Mouse (Mus musculus): Measurements from ENCODE around the gene Tuba1a. TPM values are rescaled to one million over a fixed set of nuclear protein-coding genes. Genes with fewer than 3 reads are reported as not detected.
"Not testable (repeated sequence)": the region's sequence is repeated elsewhere in the genome, so short reads cannot be mapped to it uniquely, and the experiment has no call there.

Gene Tuba1a
- polyA plus RNA-seq, 1 experiment from 2014 or later, result 3,177 TPM

DNA sequence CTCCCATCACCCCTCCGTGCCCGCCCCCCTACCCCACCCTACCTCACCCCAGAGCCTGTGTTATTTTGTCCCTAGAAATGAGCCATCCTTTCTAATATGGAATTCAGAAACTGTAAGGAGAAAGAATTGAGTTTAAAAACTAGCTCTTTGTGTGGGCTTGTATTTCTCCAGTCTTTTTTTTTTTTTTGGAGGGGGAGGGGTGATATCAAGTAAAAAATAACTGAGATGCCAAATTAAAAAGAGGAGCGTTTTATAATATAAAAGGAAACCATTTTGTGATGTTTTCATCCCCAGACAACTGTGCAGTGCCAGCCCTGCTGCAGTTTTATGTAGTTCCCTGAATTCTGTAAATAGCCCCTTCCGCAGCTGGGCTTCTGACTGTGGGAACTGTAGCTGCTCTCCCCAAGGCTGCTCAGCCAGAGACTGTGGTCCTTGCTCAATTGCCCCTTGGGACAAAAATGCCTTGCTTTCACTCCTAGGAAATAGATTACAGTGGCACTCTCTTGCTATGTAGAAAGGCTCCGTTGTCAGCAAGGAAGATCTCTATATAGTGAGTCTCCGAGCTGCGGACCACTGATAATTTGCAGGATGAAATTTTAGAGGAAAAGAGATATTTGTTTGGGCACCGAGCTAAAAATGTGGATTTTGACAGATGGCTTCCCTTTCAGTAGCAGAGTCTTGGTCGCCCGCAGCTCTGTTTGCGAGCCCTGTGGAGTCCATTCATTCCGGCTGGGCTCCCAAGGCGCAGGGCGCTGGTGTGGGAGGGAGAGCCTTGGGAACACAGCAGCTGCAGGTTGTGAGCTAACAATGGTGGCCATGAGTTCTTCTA, 1.1 kb upstream of the Tuba1a start:
- H3K9ac ChIP-seq (replicated peaks; ENCODE audit: low read length), result peak overlapping the region; percentile 69
- ATAC-seq (replicated peaks; ENCODE audit: insufficient number of reproducible peaks, low FRiP score, low TSS enrichment, low read depth) (no peak), DNase-seq (ENCODE audit: low spot score) (peak; percentile 63)
- H3K27me3 ChIP-seq (ENCODE audit: control insufficient read depth, insufficient read depth, low read length), result no peaks in the 10 kb centered on the region
- peak overlapping the region; percentile 65 for H3K27ac ChIP-seq (replicated peaks; ENCODE audit: low read depth, low read length)
- peak overlapping the region; percentile 26 for H3K4me2 ChIP-seq (ENCODE audit: low read depth, low read length)
- H3K4me1 ChIP-seq (ENCODE audit: control insufficient read depth, insufficient read depth, low read length), result no peaks in the 10 kb centered on the region
- 12% methylated on average over 14 of the region's 14 CpGs for WGBS
- H3K4me3 ChIP-seq (ENCODE audit: low read depth, low read length), result 0 out of 2 replicates have a peak overlapping the region, but pooled peaks have one; percentile 1
- no peaks in the 10 kb centered on the region for H3K9me3 ChIP-seq (replicated peaks; ENCODE audit: control insufficient read depth, low read length)
- H3K36me3 ChIP-seq (replicated peaks; ENCODE audit: control insufficient read depth, insufficient read depth, low read depth, low read length), result no peaks in the 10 kb centered on the region; the same call in 1 of the 2 replicates

DNA sequence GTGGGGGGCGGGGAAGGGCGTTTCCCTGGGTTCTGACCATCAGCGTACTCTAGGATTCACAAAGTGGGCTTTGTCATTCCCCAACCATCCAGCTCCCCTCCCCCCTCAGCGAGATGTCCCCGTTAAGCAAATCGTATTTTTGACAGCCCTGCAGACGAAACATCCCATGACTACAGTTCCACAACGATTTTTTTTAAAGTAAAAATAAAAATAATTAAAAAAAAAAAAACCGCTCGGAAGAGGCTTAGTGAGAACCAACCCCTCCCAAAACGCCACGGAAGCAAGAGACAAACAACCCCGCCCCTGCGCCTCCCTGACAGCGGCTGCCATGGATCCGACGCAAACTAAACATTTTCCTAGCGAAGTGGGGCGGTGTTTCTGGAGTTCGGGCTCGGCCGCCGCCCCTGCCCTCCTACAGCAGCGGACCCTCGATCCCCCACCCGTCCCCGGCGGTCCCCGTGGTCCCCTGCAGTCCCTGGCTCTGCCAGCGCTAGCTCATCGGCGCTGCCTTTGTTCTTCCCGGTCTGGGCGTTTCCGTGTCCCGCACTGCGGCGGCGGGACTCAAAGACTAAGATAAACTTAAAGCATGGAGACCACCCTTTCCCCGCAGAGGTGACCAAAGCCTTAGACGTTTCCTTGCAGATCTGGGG, 627 bp downstream of the Tuba1a start:
- no peaks in the 10 kb centered on the region for H3K4me1 ChIP-seq (ENCODE audit: control insufficient read depth, insufficient read depth, low read length)
- peak overlapping the region; percentile 39 for H3K4me2 ChIP-seq (ENCODE audit: low read depth, low read length)
- peak; percentile 85 for DNase-seq (ENCODE audit: low spot score)
- peak overlapping the region; percentile 99 for H3K9ac ChIP-seq (replicated peaks; ENCODE audit: low read length)
- H3K27me3 ChIP-seq (ENCODE audit: control insufficient read depth, insufficient read depth, low read length), result no peaks in the 10 kb centered on the region
- no peaks in the 10 kb centered on the region for H3K9me3 ChIP-seq (replicated peaks; ENCODE audit: control insufficient read depth, low read length)
- peak overlapping the region; percentile 93 for H3K4me3 ChIP-seq (ENCODE audit: low read depth, low read length)
- peak; percentile 72 for ATAC-seq (replicated peaks; ENCODE audit: insufficient number of reproducible peaks, low FRiP score, low TSS enrichment, low read depth)
- peak overlapping the region; percentile 98 for H3K27ac ChIP-seq (replicated peaks; ENCODE audit: low read depth, low read length)
- H3K36me3 ChIP-seq (replicated peaks; ENCODE audit: control insufficient read depth, insufficient read depth, low read depth, low read length), result no peaks in the 10 kb centered on the region; the same call in 1 of the 2 replicates
- WGBS, result under 1% methylated on average over 41 of the region's 41 CpGs

DNA sequence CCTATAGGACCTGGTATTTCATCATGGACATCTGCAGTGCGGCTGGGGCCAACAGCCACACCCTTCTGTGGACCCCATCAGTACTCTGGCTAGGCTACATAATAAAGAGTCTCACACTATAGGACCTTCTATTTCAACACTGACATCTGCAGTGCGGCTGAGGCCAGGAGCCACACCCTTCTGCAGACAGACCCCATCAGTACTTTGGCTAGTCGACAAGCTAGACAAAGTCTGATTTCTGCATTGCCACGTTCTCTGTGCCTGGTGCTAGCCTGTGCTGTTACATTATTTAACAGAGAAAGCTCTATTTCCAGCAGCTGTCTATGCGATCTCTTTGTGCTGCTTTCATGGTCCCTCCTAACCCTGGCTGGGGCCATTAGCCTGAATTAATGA, 1.4 kb downstream of the Tuba1a start:
- 29% methylated on average over 5 of the region's 5 CpGs for WGBS
- DNase-seq (ENCODE audit: low spot score) (no peak), ATAC-seq (replicated peaks; ENCODE audit: insufficient number of reproducible peaks, low FRiP score, low TSS enrichment, low read depth) (no peak)
- H3K4me1 ChIP-seq (ENCODE audit: control insufficient read depth, insufficient read depth, low read length), result no peaks in the 10 kb centered on the region
- peak overlapping the region; percentile 99 for H3K9ac ChIP-seq (replicated peaks; ENCODE audit: low read length)
- H3K36me3 ChIP-seq (replicated peaks; ENCODE audit: control insufficient read depth, insufficient read depth, low read depth, low read length), result no peaks in the 10 kb centered on the region; the same call in 1 of the 2 replicates
- H3K9me3 ChIP-seq (replicated peaks; ENCODE audit: control insufficient read depth, low read length), result no peaks in the 10 kb centered on the region
- H3K4me3 ChIP-seq (ENCODE audit: low read depth, low read length), result peak overlapping the region; percentile 93
- peak overlapping the region; percentile 41; the same call in 1 of the 2 replicates for H3K27ac ChIP-seq (replicated peaks; ENCODE audit: low read depth, low read length)
- no peaks in the 10 kb centered on the region for H3K27me3 ChIP-seq (ENCODE audit: control insufficient read depth, insufficient read depth, low read length)
- H3K4me2 ChIP-seq (ENCODE audit: low read depth, low read length), result peak overlapping the region; percentile 50

DNA sequence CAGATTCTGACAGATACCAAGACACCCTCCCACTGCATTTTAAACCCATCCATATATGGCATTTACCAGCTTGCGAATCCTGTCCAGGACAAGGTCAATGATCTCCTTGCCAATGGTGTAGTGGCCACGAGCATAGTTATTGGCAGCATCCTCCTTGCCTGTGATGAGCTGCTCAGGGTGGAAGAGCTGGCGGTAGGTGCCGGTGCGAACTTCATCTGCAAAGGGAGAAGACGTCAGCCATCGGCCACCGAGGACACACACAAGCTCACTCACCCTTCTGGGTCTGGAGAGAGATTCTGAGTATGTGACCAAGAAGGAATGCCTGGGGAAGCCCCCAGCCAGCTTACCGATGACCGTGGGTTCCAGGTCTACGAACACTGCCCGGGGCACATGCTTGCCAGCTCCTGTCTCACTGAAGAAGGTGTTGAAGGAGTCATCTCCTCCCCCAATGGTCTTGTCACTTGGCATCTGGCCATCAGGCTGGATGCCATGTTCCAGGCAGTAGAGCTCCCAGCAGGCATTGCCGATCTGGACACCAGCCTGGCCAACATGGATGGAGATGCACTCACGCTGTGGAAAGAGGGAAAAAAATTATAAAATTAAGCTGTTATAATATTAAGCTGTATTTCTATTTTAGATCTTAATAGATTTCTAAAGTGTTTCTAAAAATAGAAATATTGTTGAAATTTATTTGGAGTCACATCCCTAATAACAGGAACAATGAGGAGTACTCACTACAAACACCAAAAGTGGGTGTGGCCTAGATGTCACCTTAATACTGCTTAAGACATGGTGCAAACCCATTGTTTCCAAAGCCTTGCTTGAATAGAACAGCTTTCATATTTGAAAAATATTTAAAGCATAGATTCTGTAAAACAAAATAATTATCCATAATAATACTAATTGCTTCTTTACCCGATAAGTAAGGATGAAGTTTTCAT, 2.1 kb downstream of the Tuba1a start:
- not testable (repeated sequence) for H3K27me3 ChIP-seq (ENCODE audit: control insufficient read depth, insufficient read depth, low read length); ATAC-seq (replicated peaks; ENCODE audit: insufficient number of reproducible peaks, low FRiP score, low TSS enrichment, low read depth); H3K27ac ChIP-seq (replicated peaks; ENCODE audit: low read depth, low read length); H3K36me3 ChIP-seq (replicated peaks; ENCODE audit: control insufficient read depth, insufficient read depth, low read depth, low read length); H3K4me1 ChIP-seq (ENCODE audit: control insufficient read depth, insufficient read depth, low read length); DNase-seq (ENCODE audit: low spot score); H3K9me3 ChIP-seq (replicated peaks; ENCODE audit: control insufficient read depth, low read length)
- peak overlapping the region; percentile 50 for H3K4me2 ChIP-seq (ENCODE audit: low read depth, low read length)
- H3K9ac ChIP-seq (replicated peaks; ENCODE audit: low read length), result peak overlapping the region; percentile 99
- peak overlapping the region; percentile 93 for H3K4me3 ChIP-seq (ENCODE audit: low read depth, low read length)
- WGBS, result 94% methylated on average over 11 of the region's 15 CpGs

DNA sequence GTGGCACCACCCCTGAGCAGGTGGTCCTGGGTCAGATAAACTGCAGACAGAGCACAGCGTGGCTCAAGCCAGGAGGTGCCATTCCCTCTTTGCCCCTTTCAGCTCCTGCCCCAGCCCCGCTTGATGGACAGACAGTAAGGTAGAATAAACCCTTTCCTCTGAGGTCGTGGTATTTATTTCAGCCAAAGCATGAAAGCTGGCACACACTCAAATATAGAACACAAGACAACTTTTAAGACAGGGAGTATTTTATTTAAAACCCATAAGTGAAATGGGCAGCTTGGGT, 4.0 kb downstream of the Tuba1a start:
- H3K4me1 ChIP-seq (ENCODE audit: control insufficient read depth, insufficient read depth, low read length), result no peaks in the 10 kb centered on the region
- H3K4me3 ChIP-seq (ENCODE audit: low read depth, low read length), result no peak overlapping the region
- DNase-seq (ENCODE audit: low spot score) (no peak), ATAC-seq (replicated peaks; ENCODE audit: insufficient number of reproducible peaks, low FRiP score, low TSS enrichment, low read depth) (no peak)
- H3K27ac ChIP-seq (replicated peaks; ENCODE audit: low read depth, low read length), result no peak overlapping the region
- no peak overlapping the region for H3K9ac ChIP-seq (replicated peaks; ENCODE audit: low read length)
- H3K4me2 ChIP-seq (ENCODE audit: low read depth, low read length), result no peak overlapping the region
- H3K9me3 ChIP-seq (replicated peaks; ENCODE audit: control insufficient read depth, low read length), result no peaks in the 10 kb centered on the region
- H3K27me3 ChIP-seq (ENCODE audit: control insufficient read depth, insufficient read depth, low read length), result no peaks in the 10 kb centered on the region
- H3K36me3 ChIP-seq (replicated peaks; ENCODE audit: control insufficient read depth, insufficient read depth, low read depth, low read length), result no peaks in the 10 kb centered on the region; the same call in 1 of the 2 replicates
- 74% methylated on average over 3 of the region's 3 CpGs for WGBS

DNA sequence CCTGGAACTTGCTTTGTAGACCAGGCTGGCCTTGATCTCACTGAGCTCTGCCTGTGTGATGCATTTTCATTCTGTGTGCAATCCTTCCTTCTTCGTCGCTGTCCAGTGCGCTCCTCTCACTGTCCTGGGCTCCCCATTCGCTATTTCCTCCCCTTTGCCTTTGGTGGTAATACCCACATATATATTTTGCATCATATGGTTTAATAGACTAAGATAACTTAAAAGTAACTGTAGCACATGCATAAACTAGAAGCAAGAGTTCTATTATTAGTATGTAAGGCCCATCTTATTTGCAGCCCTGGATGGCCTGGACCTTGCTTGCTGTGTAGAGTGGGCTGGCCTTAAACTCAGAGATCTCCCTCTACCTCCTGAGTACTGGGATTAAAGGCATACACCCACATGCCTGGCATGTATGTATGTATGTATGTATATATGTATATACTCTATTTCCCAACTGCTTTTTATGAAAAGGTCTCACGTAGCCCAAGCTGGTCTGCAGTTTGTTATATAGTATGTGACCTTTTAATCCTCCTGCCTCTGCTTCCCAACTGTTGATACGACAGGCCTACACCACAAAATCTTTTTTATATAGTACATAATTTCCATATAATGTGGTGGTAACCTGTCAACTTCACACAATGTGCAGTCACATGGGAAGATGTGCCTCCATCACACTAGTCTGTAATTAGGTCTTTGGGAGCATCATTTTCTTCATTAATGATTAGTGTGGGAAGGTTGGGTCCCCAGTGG, 4.5 kb downstream of the Tuba1a start:
- Histone ChIP-seq H3K9me3 (replicated peaks; ENCODE audit: control insufficient read depth, low read length) (no peaks in the 10 kb centered on the region), H3K27me3 (ENCODE audit: control insufficient read depth, insufficient read depth, low read length) (no peaks in the 10 kb centered on the region), H3K9ac (replicated peaks; ENCODE audit: low read length) (no peak overlapping the region), H3K4me1 (ENCODE audit: control insufficient read depth, insufficient read depth, low read length) (no peaks in the 10 kb centered on the region), H3K36me3 (replicated peaks; ENCODE audit: control insufficient read depth, insufficient read depth, low read depth, low read length) (no peaks in the 10 kb centered on the region; the same call in 1 of the 2 replicates), H3K4me3 (ENCODE audit: low read depth, low read length) (no peak overlapping the region), H3K27ac (replicated peaks; ENCODE audit: low read depth, low read length) (no peak overlapping the region), H3K4me2 (ENCODE audit: low read depth, low read length) (no peak overlapping the region)
- 76% methylated on average over 6 of the region's 6 CpGs for WGBS
- DNase-seq (ENCODE audit: low spot score) (no peak), ATAC-seq (replicated peaks; ENCODE audit: insufficient number of reproducible peaks, low FRiP score, low TSS enrichment, low read depth) (no peak)

DNA sequence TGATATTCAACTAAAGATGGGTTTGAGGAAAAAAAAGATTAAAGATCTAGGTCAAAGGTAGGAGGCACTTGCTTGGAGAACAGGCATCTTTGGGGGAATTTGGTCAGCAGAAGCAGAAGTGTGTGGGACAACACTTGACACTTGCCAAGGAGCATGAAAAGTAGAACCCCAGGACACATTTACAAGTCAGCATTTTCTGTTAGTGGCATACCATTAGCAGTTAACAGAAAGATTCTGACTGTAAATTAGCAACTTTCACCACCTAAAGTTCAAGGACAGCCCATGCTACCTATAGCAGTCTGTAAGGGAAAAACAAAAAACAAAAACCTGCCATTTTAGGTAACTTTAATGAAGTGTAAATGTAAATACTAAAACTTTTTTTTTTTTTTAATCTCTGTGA, 5.1 kb downstream of the Tuba1a start:
- no peaks in the 10 kb centered on the region for H3K27me3 ChIP-seq (ENCODE audit: control insufficient read depth, insufficient read depth, low read length)
- no peak overlapping the region for H3K4me3 ChIP-seq (ENCODE audit: low read depth, low read length)
- no peak overlapping the region for H3K4me2 ChIP-seq (ENCODE audit: low read depth, low read length)
- H3K36me3 ChIP-seq (replicated peaks; ENCODE audit: control insufficient read depth, insufficient read depth, low read depth, low read length), result no peaks in the 10 kb centered on the region; the same call in 1 of the 2 replicates
- H3K27ac ChIP-seq (replicated peaks; ENCODE audit: low read depth, low read length), result no peak overlapping the region
- no peaks in the 10 kb centered on the region for H3K4me1 ChIP-seq (ENCODE audit: control insufficient read depth, insufficient read depth, low read length)
- DNase-seq (ENCODE audit: low spot score) (no peak), ATAC-seq (replicated peaks; ENCODE audit: insufficient number of reproducible peaks, low FRiP score, low TSS enrichment, low read depth) (no peak)
- H3K9ac ChIP-seq (replicated peaks; ENCODE audit: low read length), result no peak overlapping the region
- no peaks in the 10 kb centered on the region for H3K9me3 ChIP-seq (replicated peaks; ENCODE audit: control insufficient read depth, low read length)

Measured in embryonic facial prominence, embryonic 11.5 days (tissue).